Mouse (Mus musculus): Measurements from ENCODE around the gene Coro1b. TPM values are rescaled to one million over a fixed set of nuclear protein-coding genes. Genes with fewer than 3 reads are reported as not detected.

Gene Coro1b
- total and polyA plus RNA-seq, 2 experiments, result 66.1 to 109 TPM

DNA sequence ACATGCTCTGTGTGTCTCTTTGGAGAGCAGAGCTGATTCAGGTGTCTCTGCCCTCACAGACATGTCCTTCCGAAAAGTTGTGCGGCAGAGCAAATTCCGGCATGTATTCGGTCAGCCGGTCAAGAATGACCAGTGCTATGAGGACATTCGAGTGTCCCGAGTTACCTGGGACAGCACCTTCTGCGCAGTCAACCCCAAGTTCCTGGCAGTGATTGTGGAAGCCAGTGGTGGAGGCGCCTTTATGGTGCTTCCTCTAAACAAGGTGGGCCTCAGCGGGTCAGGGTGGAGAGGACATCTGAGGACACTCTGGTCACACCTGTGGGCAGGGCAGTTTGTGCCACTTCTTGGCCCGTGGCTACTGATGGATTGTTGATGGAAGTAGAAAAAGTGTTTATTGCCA lies 864 bp downstream of the Coro1b start:
- WGBS, result 54% methylated on average over 11 of the region's 11 CpGs
- peaks cover 18% of the 10 kb centered on the region for H3K4me1 ChIP-seq (ENCODE audit: control insufficient read depth, insufficient read depth, low read length)
- H3K27ac ChIP-seq (replicated peaks; ENCODE audit: insufficient read depth, low read depth, low read length), result no peak overlapping the region
- DNase-seq (ENCODE audit: extremely low read depth, low read depth, low spot score), result no peak
- peaks cover 15% of the 10 kb centered on the region; the same call in 1 of the 2 replicates for H3K79me2 ChIP-seq (ENCODE audit: control insufficient read depth, insufficient read depth, low read length)
- H3K4me3 ChIP-seq (ENCODE audit: insufficient read depth, low read depth, low read length), result peak overlapping the region; percentile 88
- no peak for TF ChIP-seq POLR2A (IDR thresholded peaks at IDR 0.05; ENCODE audit: extremely low read depth, insufficient read depth, low read length)
- TF ChIP-seq CTCF (IDR thresholded peaks at IDR 0.05; ENCODE audit: low read depth, low read length), result no peak
- peak overlapping the region; percentile 86 for H3K9ac ChIP-seq (ENCODE audit: low read depth, low read length)
- H3K36me3 ChIP-seq (ENCODE audit: control insufficient read depth, insufficient read depth, low read length), result 0 out of 2 replicates have a peak, but pooled peaks cover 2% of the 10 kb centered on the region
- H3K27me3 ChIP-seq (ENCODE audit: control insufficient read depth, insufficient read depth, low read length), result no peaks in the 10 kb centered on the region

DNA sequence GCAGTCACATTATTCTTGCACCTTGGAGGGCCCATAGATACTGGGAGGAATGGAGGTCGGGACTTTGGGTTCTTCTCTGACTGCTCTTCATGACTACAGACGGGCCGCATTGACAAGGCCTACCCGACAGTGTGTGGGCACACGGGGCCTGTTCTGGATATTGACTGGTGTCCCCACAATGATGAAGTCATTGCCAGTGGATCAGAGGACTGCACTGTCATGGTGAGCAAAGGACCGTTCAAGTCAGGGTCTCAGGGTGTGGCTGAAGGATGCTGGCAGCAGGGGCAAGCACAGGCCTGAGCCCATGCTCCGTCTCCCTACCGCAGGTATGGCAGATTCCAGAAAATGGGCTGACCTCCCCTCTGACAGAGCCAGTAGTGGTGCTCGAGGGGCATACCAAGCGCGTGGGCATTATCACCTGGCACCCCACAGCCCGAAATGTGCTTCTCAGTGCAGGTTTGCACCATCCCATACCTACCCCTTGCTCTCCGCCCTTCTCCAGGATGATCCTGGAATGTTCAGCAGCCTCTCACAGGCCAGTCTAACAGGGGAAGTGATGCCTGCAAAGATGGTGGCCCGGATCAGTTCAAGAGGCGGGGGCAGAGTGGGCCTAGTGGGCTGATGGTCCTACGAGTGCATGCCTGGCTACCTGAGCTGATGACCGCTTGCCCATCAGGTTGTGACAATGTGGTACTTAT lies 1.5 kb downstream of the Coro1b start:
- TF ChIP-seq POLR2A (IDR thresholded peaks at IDR 0.05; ENCODE audit: extremely low read depth, insufficient read depth, low read length) (no peak), CTCF (IDR thresholded peaks at IDR 0.05; ENCODE audit: low read depth, low read length) (no peak)
- peak overlapping the region; percentile 88; the same call in 1 of the 2 replicates for H3K4me3 ChIP-seq (ENCODE audit: insufficient read depth, low read depth, low read length)
- peaks cover 15% of the 10 kb centered on the region; the same call in 1 of the 2 replicates for H3K79me2 ChIP-seq (ENCODE audit: control insufficient read depth, insufficient read depth, low read length)
- WGBS, result 92% methylated on average over 17 of the region's 17 CpGs
- H3K4me1 ChIP-seq (ENCODE audit: control insufficient read depth, insufficient read depth, low read length), result peaks cover 18% of the 10 kb centered on the region
- 0 out of 2 replicates have a peak overlapping the region, but pooled peaks have one; percentile 86 for H3K9ac ChIP-seq (ENCODE audit: low read depth, low read length)
- H3K27me3 ChIP-seq (ENCODE audit: control insufficient read depth, insufficient read depth, low read length), result no peaks in the 10 kb centered on the region
- 0 out of 2 replicates have a peak, but pooled peaks cover 2% of the 10 kb centered on the region for H3K36me3 ChIP-seq (ENCODE audit: control insufficient read depth, insufficient read depth, low read length)
- H3K27ac ChIP-seq (replicated peaks; ENCODE audit: insufficient read depth, low read depth, low read length), result no peak overlapping the region
- no peak for DNase-seq (ENCODE audit: extremely low read depth, low read depth, low spot score)

DNA sequence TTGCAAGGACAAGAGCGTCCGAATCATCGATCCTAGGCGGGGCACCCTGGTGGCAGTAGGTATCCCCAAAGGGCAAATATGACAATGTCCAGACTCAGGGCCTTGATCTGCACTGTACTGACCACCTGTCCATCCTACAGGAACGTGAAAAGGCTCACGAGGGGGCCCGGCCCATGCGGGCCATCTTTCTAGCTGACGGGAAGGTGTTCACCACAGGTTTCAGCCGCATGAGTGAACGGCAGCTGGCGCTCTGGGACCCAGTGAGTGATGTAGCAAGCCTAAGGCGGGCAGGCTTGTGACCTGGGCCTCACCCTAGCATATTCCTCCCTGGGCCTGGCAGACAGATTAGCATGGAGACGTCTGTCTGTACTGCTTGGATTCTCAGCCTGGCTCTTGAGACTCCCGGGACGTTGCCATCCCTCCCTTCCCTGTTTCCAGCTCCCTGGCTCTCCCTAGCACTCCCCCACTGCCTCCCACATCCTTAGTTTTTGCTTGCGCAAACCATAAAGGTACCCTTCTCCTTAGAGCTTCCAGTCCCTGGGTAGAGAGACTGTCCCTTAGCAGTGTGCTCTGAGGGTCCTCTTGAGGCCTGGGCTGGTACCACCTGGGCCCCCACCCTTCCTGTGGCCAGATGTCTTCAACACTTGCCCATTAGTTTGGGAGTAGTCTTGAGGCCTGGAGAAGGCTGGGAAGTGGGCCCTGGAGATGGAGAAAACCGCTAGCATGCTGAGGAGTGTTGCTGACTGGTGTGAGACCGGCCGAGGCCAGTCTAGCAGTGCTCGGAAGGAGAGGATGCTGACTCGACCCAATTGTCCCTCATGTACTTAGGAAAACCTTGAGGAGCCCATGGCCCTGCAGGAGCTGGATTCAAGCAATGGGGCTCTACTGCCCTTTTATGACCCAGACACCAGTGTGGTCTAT lies 2.4 kb downstream of the Coro1b start:
- H3K79me2 ChIP-seq (ENCODE audit: control insufficient read depth, insufficient read depth, low read length), result peaks cover 15% of the 10 kb centered on the region; the same call in 1 of the 2 replicates
- H3K36me3 ChIP-seq (ENCODE audit: control insufficient read depth, insufficient read depth, low read length), result 0 out of 2 replicates have a peak, but pooled peaks cover 2% of the 10 kb centered on the region
- H3K9ac ChIP-seq (ENCODE audit: low read depth, low read length), result no peak overlapping the region
- 93% methylated on average over 22 of the region's 22 CpGs for WGBS
- no peak for DNase-seq (ENCODE audit: extremely low read depth, low read depth, low spot score)
- no peaks in the 10 kb centered on the region for H3K27me3 ChIP-seq (ENCODE audit: control insufficient read depth, insufficient read depth, low read length)
- H3K27ac ChIP-seq (replicated peaks; ENCODE audit: insufficient read depth, low read depth, low read length), result no peak overlapping the region
- H3K4me1 ChIP-seq (ENCODE audit: control insufficient read depth, insufficient read depth, low read length), result peaks cover 18% of the 10 kb centered on the region
- H3K4me3 ChIP-seq (ENCODE audit: insufficient read depth, low read depth, low read length), result no peak overlapping the region
- TF ChIP-seq POLR2A (IDR thresholded peaks at IDR 0.05; ENCODE audit: extremely low read depth, insufficient read depth, low read length) (no peak), CTCF (IDR thresholded peaks at IDR 0.05; ENCODE audit: low read depth, low read length) (no peak)

- 0 out of 2 replicates have a peak, but pooled peaks cover 2% of the 10 kb centered on the region for H3K36me3 ChIP-seq (ENCODE audit: control insufficient read depth, insufficient read depth, low read length)
- H3K9ac ChIP-seq (ENCODE audit: low read depth, low read length), result no peak overlapping the region
- H3K4me3 ChIP-seq (ENCODE audit: insufficient read depth, low read depth, low read length), result no peak overlapping the region
- 85% methylated on average over 5 of the region's 5 CpGs for WGBS
- no peaks in the 10 kb centered on the region for H3K27me3 ChIP-seq (ENCODE audit: control insufficient read depth, insufficient read depth, low read length)
- no peak for TF ChIP-seq POLR2A (IDR thresholded peaks at IDR 0.05; ENCODE audit: extremely low read depth, insufficient read depth, low read length)
- no peak for TF ChIP-seq CTCF (IDR thresholded peaks at IDR 0.05; ENCODE audit: low read depth, low read length)
- H3K27ac ChIP-seq (replicated peaks; ENCODE audit: insufficient read depth, low read depth, low read length), result no peak overlapping the region
- H3K79me2 ChIP-seq (ENCODE audit: control insufficient read depth, insufficient read depth, low read length), result peaks cover 15% of the 10 kb centered on the region; the same call in 1 of the 2 replicates
- no peak for DNase-seq (ENCODE audit: extremely low read depth, low read depth, low spot score)
- peaks cover 18% of the 10 kb centered on the region for H3K4me1 ChIP-seq (ENCODE audit: control insufficient read depth, insufficient read depth, low read length)
Observed at GRCm38 (mm10) chr19:4151488-4151860, 3.1 kb downstream of the Coro1b start.

- no peak for TF ChIP-seq POLR2A (IDR thresholded peaks at IDR 0.05; ENCODE audit: extremely low read depth, insufficient read depth, low read length)
- TF ChIP-seq CTCF (IDR thresholded peaks at IDR 0.05; ENCODE audit: low read depth, low read length), result no peak
- peaks cover 17% of the 10 kb centered on the region for H3K4me1 ChIP-seq (ENCODE audit: control insufficient read depth, insufficient read depth, low read length)
- 0 out of 2 replicates have a peak, but pooled peaks cover 2% of the 10 kb centered on the region for H3K36me3 ChIP-seq (ENCODE audit: control insufficient read depth, insufficient read depth, low read length)
Observed at GRCm38 (mm10) chr19:4151898-4152297, 3.5 kb downstream of the Coro1b start.

More at GRCm38 (mm10) chr19:4151898-4152297, 3.5 kb downstream of the Coro1b start:
- Histone ChIP-seq H3K4me3 (ENCODE audit: insufficient read depth, low read depth, low read length) (no peak overlapping the region), H3K79me2 (ENCODE audit: control insufficient read depth, insufficient read depth, low read length) (peaks cover 15% of the 10 kb centered on the region; the same call in 1 of the 2 replicates), H3K9ac (ENCODE audit: low read depth, low read length) (no peak overlapping the region), H3K27me3 (ENCODE audit: control insufficient read depth, insufficient read depth, low read length) (no peaks in the 10 kb centered on the region), H3K27ac (replicated peaks; ENCODE audit: insufficient read depth, low read depth, low read length) (no peak overlapping the region)
- no peak for DNase-seq (ENCODE audit: extremely low read depth, low read depth, low spot score)
- WGBS, result 58% methylated on average over 5 of the region's 5 CpGs
